Mouse (Mus musculus) hindbrain, embryonic 11.5 days (tissue): Measurements from ENCODE around the gene Gdi2. TPM values are rescaled to one million over a fixed set of nuclear protein-coding genes. Genes with fewer than 3 reads are reported as not detected.

ENCODE experiments used
- ATAC-seq: fragments of 200-750 bp; cut with Nextera tagmentation; 2 replicates; pipeline ENCODE4 v1.8.0; 2017; ENCODE audit warnings: mild to moderate bottlenecking, moderate TSS enrichment, moderate library complexity; ENCODE audit not compliant: low FRiP score
- DNase-seq: peaks from one replicate; pipeline ENCODE4 v3.0.0-alpha.2; 2015; ENCODE audit warnings: low spot score
- H3K27ac ChIP-seq: fragments of 300-500 bp; sonication (generic); 2 replicates; pipeline ENCODE4 v1.5.1; 2014; ENCODE audit warnings: mild to moderate bottlenecking, low read depth, low read length
- H3K27me3 ChIP-seq: fragments of 300-500 bp; sonication (generic); 2 replicates; pipeline ENCODE4 v1.6.1; 2014; ENCODE audit warnings: mild to moderate bottlenecking, low read length, moderate library complexity, mixed read lengths; ENCODE audit not compliant: control insufficient read depth, insufficient read depth
- H3K36me3 ChIP-seq: fragments of 300-500 bp; sonication (generic); 2 replicates; pipeline ENCODE4 v1.6.1; 2014; ENCODE audit warnings: mild to moderate bottlenecking, low read length, moderate library complexity, mixed read lengths; ENCODE audit not compliant: control insufficient read depth, insufficient read depth
- H3K4me1 ChIP-seq: fragments of 300-500 bp; sonication (generic); replicated peaks from 2 replicates; pipeline ENCODE4 v1.6.1; 2014; ENCODE audit warnings: low read length, mixed read lengths; ENCODE audit not compliant: control insufficient read depth, insufficient read depth
- H3K4me2 ChIP-seq: fragments of 300-500 bp; sonication (generic); replicated peaks from 2 replicates; pipeline ENCODE4 v1.6.1; 2014; ENCODE audit warnings: mild to moderate bottlenecking, low read depth, low read length
- H3K4me3 ChIP-seq: fragments of 300-500 bp; sonication (generic); 2 replicates; pipeline ENCODE4 v1.5.1; 2014; ENCODE audit warnings: low read depth, low read length
- H3K9ac ChIP-seq: fragments of 300-500 bp; sonication (generic); 2 replicates; pipeline ENCODE4 v1.6.1; 2014; ENCODE audit warnings: low read depth, low read length
- H3K9me3 ChIP-seq: fragments of 300-500 bp; sonication (generic); 2 replicates; pipeline ENCODE4 v1.6.1; 2016; ENCODE audit warnings: low read length; ENCODE audit not compliant: control insufficient read depth
- WGBS: fragments of 180-500 bp; shearing (Covaris S2); extraction: QIAGEN DNeasy Blood & Tissue Kit; methylation state at CpG from one replicate; pipeline ENCODE4 v1.1.7; 2014; 5-methylcytosine and 5-hydroxymethylcytosine counted together
- polyA plus RNA-seq: library from polyadenylated mRNA; unstranded; fragments of >200 nt; fragmentation: Nextera tagmentation; extraction: Ambion mirVana; gene quantifications from 2 replicates; pipeline ENCODE4 v1.2.1, GENCODE M21; 2014

The Gdi2 gene
- polyA plus RNA-seq, 1 experiment from 2014 or later, result 531 TPM

- no peaks in the 10 kb centered on the region for H3K27me3 ChIP-seq
- WGBS, result 94% methylated on average over 1 of the region's 1 CpGs
- no peak overlapping the region for H3K27ac ChIP-seq
- H3K4me2 ChIP-seq, result no peak overlapping the region
- ATAC-seq, result no peak
- H3K9ac ChIP-seq, result no peak overlapping the region
- no peaks in the 10 kb centered on the region for H3K4me1 ChIP-seq
- no peaks in the 10 kb centered on the region for H3K9me3 ChIP-seq
- DNase-seq, result no peak
- 0 out of 2 replicates have a peak, but pooled peaks cover 6% of the 10 kb centered on the region for H3K36me3 ChIP-seq
- H3K4me3 ChIP-seq, result no peak overlapping the region
Observed at GRCm38 (mm10) chr13:3594311-3594710, 56.4 kb downstream of the Gdi2 start.

- ATAC-seq, result no peak
- Histone ChIP-seq H3K36me3 (0 out of 2 replicates have a peak, but pooled peaks cover 4% of the 10 kb centered on the region), H3K9me3 (no peaks in the 10 kb centered on the region), H3K4me3 (no peak overlapping the region), H3K9ac (no peak overlapping the region), H3K4me1 (no peaks in the 10 kb centered on the region), H3K27ac (no peak overlapping the region), H3K4me2 (no peak overlapping the region), H3K27me3 (no peaks in the 10 kb centered on the region)
- DNase-seq, result no peak
- 94% methylated on average over 6 of the region's 6 CpGs for WGBS
Observed at GRCm38 (mm10) chr13:3596232-3596631, 58.4 kb downstream of the Gdi2 start.

- Histone ChIP-seq H3K4me2 (peak overlapping the region; percentile 54), H3K36me3 (no peaks in the 10 kb centered on the region), H3K9me3 (no peaks in the 10 kb centered on the region), H3K27ac (no peak overlapping the region), H3K27me3 (no peaks in the 10 kb centered on the region), H3K4me3 (peak overlapping the region; percentile 72), H3K9ac (peak overlapping the region; percentile 75), H3K4me1 (no peaks in the 10 kb centered on the region)
- DNase-seq (no peak), ATAC-seq (no peak)
- WGBS, result 29% methylated on average over 8 of the region's 8 CpGs
Observed at GRCm38 (mm10) chr13:3609780-3610117, 71.9 kb downstream of the Gdi2 start.

- Histone ChIP-seq H3K4me3 (peak overlapping the region; percentile 72), H3K4me1 (no peaks in the 10 kb centered on the region), H3K27ac (peak overlapping the region; percentile 87), H3K4me2 (peak overlapping the region; percentile 54), H3K27me3 (no peaks in the 10 kb centered on the region), H3K36me3 (no peaks in the 10 kb centered on the region), H3K9ac (peak overlapping the region; percentile 75), H3K9me3 (no peaks in the 10 kb centered on the region)
- peak; percentile 60 for DNase-seq
- peak; percentile 59 for ATAC-seq
- WGBS, result under 1% methylated on average over 49 of the region's 50 CpGs
Observed at GRCm38 (mm10) chr13:3610118-3610794, 72.4 kb downstream of the Gdi2 start.

- Histone ChIP-seq H3K27me3 (no peaks in the 10 kb centered on the region), H3K4me3 (peak within 1 kb of the TSS; percentile 72), H3K27ac (peak within 1 kb of the TSS; percentile 87), H3K9me3 (no peaks in the 10 kb centered on the region), H3K36me3 (no peaks in the 10 kb centered on the region), H3K4me1 (no peaks in the 10 kb centered on the region), H3K9ac (peak within 1 kb of the TSS; percentile 75), H3K4me2 (peak within 1 kb of the TSS; percentile 54)
- 1% methylated on average over 57 of the region's 58 CpGs for WGBS
- peak; percentile 98 for DNase-seq
- ATAC-seq, result peak; percentile 98
Observed at GRCm38 (mm10) chr13:3610795-3611438, 73.1 kb downstream of the Gdi2 start, which contains the start of gene Fam208b. Fam208b (minus strand) TSS chr13:3611108.

Other genes starting within 250 kb of the Gdi2 start
- gene Fam208b, start 73.0 kb downstream of the Gdi2 start, polyA plus RNA-seq, result 21.1 and 37.2 TPM in 2 replicates
- 7.8 and 13.2 TPM in 2 replicates for gene Asb13, start 96.0 kb downstream of the Gdi2 start, polyA plus RNA-seq